Mouse (Mus musculus) G1E (cell line): ENCODE results near the gene Cbfa2t3. TPM values are rescaled to one million over a fixed set of nuclear protein-coding genes. Genes with fewer than 3 reads are reported as not detected.
A peak's percentile ranks its signal among the peaks of the same experiment; 100 is the strongest.

Experiments used
- ATAC-seq: 2 replicates; pipeline ENCODE4 v1.8.0; 2016; ENCODE audit warnings: mild to moderate bottlenecking; ENCODE audit not compliant: insufficient number of reproducible peaks, poor library complexity, low FRiP score, severe bottlenecking; ENCODE audit errors: extremely low read depth
- DNase-seq: peaks from one replicate; pipeline ENCODE4 v3.0.0; 2012; ENCODE audit warnings: low spot score
- H3K27me3 ChIP-seq: 2 replicates; pipeline ENCODE4 v1.6.1; 2012; ENCODE audit warnings: mild to moderate bottlenecking, low read length, inconsistent platforms; ENCODE audit not compliant: insufficient read depth
- H3K36me3 ChIP-seq: replicated peaks from 2 replicates; pipeline ENCODE3; 2012; ENCODE audit warnings: mild to moderate bottlenecking, inconsistent platforms
- H3K4me1 ChIP-seq: 2 replicates; pipeline ENCODE4 v1.6.1; 2012; ENCODE audit warnings: low read depth, low read length, inconsistent platforms, mixed read lengths; ENCODE audit not compliant: insufficient read depth
- H3K4me3 ChIP-seq: 2 replicates; pipeline ENCODE4 v1.5.1; 2012; ENCODE audit warnings: low read depth, mild to moderate bottlenecking, inconsistent platforms, low read length, moderate library complexity, mixed read lengths
- H3K9me3 ChIP-seq: replicated peaks from 2 replicates; pipeline ENCODE4 v1.6.1; 2012; ENCODE audit warnings: inconsistent platforms
- CTCF ChIP-seq: IDR thresholded peaks from 2 replicates; pipeline ENCODE4 v1.5.1; 2012; ENCODE audit warnings: low read depth, low read length, inconsistent platforms, mixed read lengths
- GATA1 ChIP-seq: IDR thresholded peaks from 2 replicates; pipeline ENCODE4 v1.6.1; 2012; ENCODE audit warnings: borderline replicate concordance, low read length, inconsistent platforms, mixed read lengths
- GATA2 ChIP-seq: IDR thresholded peaks from 2 replicates; pipeline ENCODE4 v1.6.1; 2012; ENCODE audit warnings: low read depth, low read length, inconsistent platforms, borderline replicate concordance
- POLR2AphosphoS5 ChIP-seq: IDR thresholded peaks from 2 replicates; pipeline ENCODE4 v1.6.1; 2012; ENCODE audit warnings: low read depth, low read length, inconsistent platforms; ENCODE audit not compliant: insufficient replicate concordance
- TAL1 ChIP-seq: conservative IDR thresholded peaks from 2 replicates; pipeline ENCODE4 v1.6.1; 2012; ENCODE audit warnings: low read depth, low read length, inconsistent platforms, mixed read lengths
- polyA plus RNA-seq: library from polyadenylated mRNA; stranded (reverse); fragments of >175 nt; gene quantifications from 2 replicates; pipeline ENCODE4 v1.2.3, GENCODE M21; 2012
- total RNA-seq, 2 experiments: library from RNA; stranded (forward) in 1 of 2; stranded (reverse) in 1 of 2; fragments of 200-1000 nt in 1 of 2; fragments of >200 nt in 1 of 2; fragmentation: Nextera tagmentation in 1 of 2; gene quantifications; 2 replicates each; pipeline ENCODE4 v1.2.3; 2014 to 2017

Cbfa2t3 gene
- total and polyA plus RNA-seq, 3 experiments, result 19.9 to 287 (median 99.0) TPM

- Histone ChIP-seq H3K4me3 (no peak overlapping the region), H3K9me3 (no peaks in the 10 kb centered on the region), H3K27me3 (no peaks in the 10 kb centered on the region), H3K4me1 (peaks cover 98% of the 10 kb centered on the region), H3K36me3 (peaks cover 99% of the 10 kb centered on the region)
- DNase-seq (no peak), ATAC-seq (no peak)
- TF ChIP-seq CTCF (no peak), GATA2 (no peak)
Measured at GRCm38 (mm10) chr8:122663670-122664069, 35.2 kb downstream of the Cbfa2t3 start.

DNA sequence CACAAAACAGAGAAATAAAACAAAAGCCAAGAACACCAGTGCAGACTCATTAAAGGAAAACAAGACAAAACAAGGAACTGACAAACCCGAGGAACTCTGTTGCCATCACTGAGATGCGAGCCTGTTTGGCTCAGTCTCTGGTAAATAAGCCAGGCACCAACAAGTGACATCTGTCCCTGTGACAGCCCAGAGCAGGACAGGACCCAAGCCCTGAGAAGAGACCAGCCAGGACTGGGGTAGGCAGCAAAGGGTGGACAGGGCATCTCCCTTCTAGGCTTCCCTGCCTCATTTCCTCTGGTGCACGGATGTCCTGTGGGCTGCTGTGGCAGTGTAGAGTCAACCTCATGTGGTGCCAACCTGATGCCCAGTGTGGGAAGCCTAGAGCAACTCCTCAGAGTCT lies 35.8 kb downstream of the Cbfa2t3 start:
- Histone ChIP-seq H3K4me3 (no peak overlapping the region), H3K9me3 (no peaks in the 10 kb centered on the region), H3K27me3 (no peaks in the 10 kb centered on the region), H3K4me1 (peaks cover 98% of the 10 kb centered on the region), H3K36me3 (peaks cover 99% of the 10 kb centered on the region)
- ATAC-seq, result no peak
- TF ChIP-seq CTCF, result no peak
- TF ChIP-seq POLR2AphosphoS5, result 0 out of 2 replicates have a peak, but pooled peaks have one; percentile 38
- DNase-seq, result no peak

DNA sequence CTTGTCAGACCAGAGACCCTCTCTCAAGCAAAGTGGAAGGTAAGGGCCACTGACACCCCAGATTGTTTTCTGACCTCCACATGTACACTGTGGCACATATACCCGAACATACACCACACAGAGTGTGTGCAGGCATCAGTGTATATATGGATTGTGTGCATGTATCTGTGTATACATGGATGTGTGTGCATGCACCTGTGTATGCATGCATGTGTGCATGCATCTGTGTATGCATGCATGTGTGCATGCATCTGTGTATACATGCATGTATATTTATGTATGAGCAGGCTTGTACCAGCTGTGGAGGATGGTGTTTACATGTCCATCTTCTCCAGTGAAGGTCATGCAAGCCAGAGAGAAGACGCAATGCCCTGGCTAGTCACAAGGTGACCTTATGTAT lies 37.0 kb downstream of the Cbfa2t3 start:
- Histone ChIP-seq H3K9me3 (no peaks in the 10 kb centered on the region), H3K36me3 (peaks cover 99% of the 10 kb centered on the region), H3K4me3 (no peak overlapping the region), H3K27me3 (no peaks in the 10 kb centered on the region), H3K4me1 (peaks cover 98% of the 10 kb centered on the region)
- ATAC-seq, result no peak
- TF ChIP-seq TAL1, result no peak
- no peak for TF ChIP-seq CTCF
- no peak for TF ChIP-seq POLR2AphosphoS5
- TF ChIP-seq GATA2, result no peak
- no peak for TF ChIP-seq GATA1
- DNase-seq, result no peak

DNA sequence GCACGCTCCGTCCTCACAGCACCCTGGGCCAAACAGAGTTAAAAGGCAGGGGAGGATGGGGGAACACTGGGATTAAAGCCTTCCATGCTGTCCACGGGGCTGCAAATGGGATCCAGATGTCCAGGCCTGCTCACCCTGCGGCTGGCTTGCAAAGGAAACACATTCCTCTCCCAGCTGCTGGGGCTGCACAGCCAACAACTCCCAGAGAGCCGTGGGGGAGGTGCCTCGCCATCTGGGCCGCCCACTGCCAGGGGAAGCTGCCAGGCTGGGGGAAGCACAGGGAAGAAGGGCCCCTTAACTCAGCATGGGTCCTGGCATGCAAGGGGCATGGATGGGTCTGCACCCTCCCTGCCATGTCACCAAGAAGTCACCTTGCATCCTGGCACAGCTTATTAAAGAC lies 37.8 kb downstream of the Cbfa2t3 start:
- Histone ChIP-seq H3K4me3 (no peak overlapping the region), H3K9me3 (no peaks in the 10 kb centered on the region), H3K27me3 (no peaks in the 10 kb centered on the region), H3K36me3 (peaks cover 99% of the 10 kb centered on the region), H3K4me1 (peaks cover 98% of the 10 kb centered on the region)
- TF ChIP-seq GATA1, result no peak
- ATAC-seq (no peak), DNase-seq (no peak)

DNA sequence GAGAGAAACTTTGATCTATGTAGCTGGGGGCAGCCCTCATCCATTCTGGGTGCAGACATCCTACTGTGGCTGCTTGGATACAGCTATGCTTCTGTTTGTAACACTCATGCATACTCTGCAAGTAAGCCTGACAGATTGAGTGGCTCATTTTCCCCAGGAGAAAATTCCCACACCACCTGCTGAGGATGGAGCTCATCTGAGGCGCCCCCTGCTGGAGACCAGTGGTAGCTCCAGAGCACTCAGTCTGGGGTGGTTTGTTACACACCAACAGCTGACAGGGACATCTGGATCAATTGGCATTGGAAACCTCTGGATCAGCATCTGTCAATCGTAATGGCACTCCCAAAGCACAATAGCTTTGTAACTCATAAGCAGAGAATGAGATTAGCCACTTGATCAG lies 38.9 kb downstream of the Cbfa2t3 start:
- Histone ChIP-seq H3K27me3 (no peaks in the 10 kb centered on the region), H3K4me3 (no peak overlapping the region), H3K9me3 (no peaks in the 10 kb centered on the region), H3K36me3 (peaks cover 99% of the 10 kb centered on the region), H3K4me1 (peaks cover 98% of the 10 kb centered on the region)
- DNase-seq (no peak), ATAC-seq (no peak)
- TF ChIP-seq TAL1 (no peak), GATA1 (no peak), POLR2AphosphoS5 (no peak), CTCF (peak; percentile 61), GATA2 (no peak)

GRCm38 (mm10) chr8:122658807-122659160 lies 40.1 kb downstream of the Cbfa2t3 start:
- no peaks in the 10 kb centered on the region for H3K9me3 ChIP-seq
- peaks cover 99% of the 10 kb centered on the region for H3K36me3 ChIP-seq
- H3K4me1 ChIP-seq, result peaks cover 98% of the 10 kb centered on the region
- TF ChIP-seq TAL1 (no peak), CTCF (no peak), GATA1 (no peak), POLR2AphosphoS5 (no peak), GATA2 (no peak)
- DNase-seq (no peak), ATAC-seq (no peak)
- H3K27me3 ChIP-seq, result no peaks in the 10 kb centered on the region
- no peak overlapping the region for H3K4me3 ChIP-seq

- ATAC-seq (no peak), DNase-seq (no peak)
- H3K4me3 ChIP-seq, result no peak overlapping the region
- H3K36me3 ChIP-seq, result peaks cover 99% of the 10 kb centered on the region
- no peaks in the 10 kb centered on the region for H3K27me3 ChIP-seq
- H3K9me3 ChIP-seq, result no peaks in the 10 kb centered on the region
- no peak for TF ChIP-seq TAL1
- no peak for TF ChIP-seq CTCF
- TF ChIP-seq POLR2AphosphoS5, result no peak
- TF ChIP-seq GATA2, result no peak
- no peak for TF ChIP-seq GATA1
- H3K4me1 ChIP-seq, result peaks cover 98% of the 10 kb centered on the region
Measured at GRCm38 (mm10) chr8:122658149-122658806, 40.6 kb downstream of the Cbfa2t3 start.
